Mouse (Mus musculus) layer of hippocampus, adult 8-10 months (tissue): ENCODE data around the gene Samd14. TPM values are rescaled to one million over a fixed set of nuclear protein-coding genes. Genes with fewer than 3 reads are reported as not detected.

Source experiments
- DNase-seq, 2 experiments: peaks; one replicate each; pipeline ENCODE4 v3.0.0; 2022; ENCODE audit warnings: low spot score in 2 of 2
- total RNA-seq, 4 experiments: library from RNA; stranded (reverse); gene quantifications; 2 replicates each; pipeline ENCODE4 v1.2.4; 2022

Samd14 gene
- total RNA-seq, 4 experiments from 2014 or later, result 33.9 to 40.0 (median 36.4) TPM

DNA sequence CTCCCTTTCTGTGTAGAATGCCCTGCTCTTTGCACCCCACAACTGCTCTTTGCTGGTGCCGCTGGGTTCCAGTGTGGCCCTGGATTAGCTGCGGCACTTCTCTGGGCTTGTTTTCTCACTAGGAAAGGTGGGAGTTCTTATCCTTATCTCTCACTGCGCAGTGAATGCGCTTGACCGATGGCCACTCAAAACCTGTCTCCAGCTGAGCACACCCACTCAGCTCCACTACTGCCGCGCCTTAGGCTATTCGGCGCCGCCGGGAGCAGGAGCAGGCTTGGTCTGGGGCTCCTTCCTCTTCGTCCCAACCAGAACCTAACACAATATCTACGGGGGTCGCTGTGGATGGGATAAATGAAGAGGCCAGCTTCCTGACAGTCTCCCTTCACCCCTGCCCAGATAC is 23.9 kb downstream of the Samd14 start:
- no peak for DNase-seq

DNA sequence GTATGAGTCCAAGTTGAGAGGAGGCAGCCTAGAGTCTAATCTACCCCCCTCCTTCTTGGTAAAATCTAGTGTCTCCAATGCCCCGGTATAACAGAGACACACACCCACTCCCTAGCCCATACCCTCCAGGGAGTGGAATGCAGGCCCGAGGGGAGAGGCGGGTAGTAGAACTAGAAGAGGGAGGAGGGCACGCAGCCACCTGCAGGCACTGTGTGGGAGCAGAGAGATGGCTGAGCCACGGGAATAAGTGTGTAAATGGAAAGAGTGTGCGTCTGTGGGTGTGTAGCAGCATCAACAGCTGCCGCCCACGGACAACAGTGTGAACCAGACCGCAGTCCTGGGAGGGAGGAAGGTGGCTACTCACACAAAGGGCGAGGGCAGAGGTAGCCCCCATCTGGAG is 25.2 kb downstream of the Samd14 start:
- DNase-seq, result no peak

DNA sequence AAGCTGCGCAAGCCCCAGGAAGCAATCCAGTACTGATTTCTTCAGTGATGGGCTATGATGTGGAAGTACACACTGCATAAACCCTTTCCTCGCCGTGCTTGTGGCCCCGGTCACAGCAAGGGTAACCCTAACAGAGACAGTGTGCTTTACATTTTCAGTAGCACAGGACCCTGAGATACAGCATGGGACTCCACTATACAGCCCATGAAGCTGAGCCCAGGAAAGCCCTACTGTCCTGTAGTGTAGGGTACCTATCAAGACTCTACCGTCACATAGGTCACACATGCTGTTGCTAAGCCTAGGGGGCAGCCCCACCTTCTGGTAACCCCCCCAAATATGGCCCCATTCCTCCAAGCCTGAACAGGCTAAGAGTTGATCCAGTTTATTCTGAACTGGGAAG is 26.8 kb downstream of the Samd14 start:
- no peak for DNase-seq

DNA sequence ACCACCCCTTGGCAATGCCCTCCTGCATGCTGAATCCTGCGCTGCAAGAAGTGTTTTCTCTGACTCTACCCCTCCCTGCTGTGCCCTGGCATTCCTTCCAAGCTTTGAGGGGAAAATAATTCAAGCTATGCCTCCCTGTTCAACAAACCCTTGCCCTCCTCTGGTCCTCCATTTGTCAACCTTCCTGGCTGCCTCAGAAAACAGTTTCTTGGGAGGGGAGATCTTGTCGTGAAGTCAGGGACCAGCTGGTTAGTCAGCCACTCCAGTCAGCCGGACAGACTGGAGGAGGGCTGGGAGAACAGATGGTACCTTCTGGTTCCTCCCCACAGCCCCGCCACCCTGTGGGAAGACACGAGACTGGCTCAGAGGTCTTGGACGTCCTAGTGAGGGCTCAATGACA is 27.6 kb downstream of the Samd14 start:
- DNase-seq, result no peak

DNA sequence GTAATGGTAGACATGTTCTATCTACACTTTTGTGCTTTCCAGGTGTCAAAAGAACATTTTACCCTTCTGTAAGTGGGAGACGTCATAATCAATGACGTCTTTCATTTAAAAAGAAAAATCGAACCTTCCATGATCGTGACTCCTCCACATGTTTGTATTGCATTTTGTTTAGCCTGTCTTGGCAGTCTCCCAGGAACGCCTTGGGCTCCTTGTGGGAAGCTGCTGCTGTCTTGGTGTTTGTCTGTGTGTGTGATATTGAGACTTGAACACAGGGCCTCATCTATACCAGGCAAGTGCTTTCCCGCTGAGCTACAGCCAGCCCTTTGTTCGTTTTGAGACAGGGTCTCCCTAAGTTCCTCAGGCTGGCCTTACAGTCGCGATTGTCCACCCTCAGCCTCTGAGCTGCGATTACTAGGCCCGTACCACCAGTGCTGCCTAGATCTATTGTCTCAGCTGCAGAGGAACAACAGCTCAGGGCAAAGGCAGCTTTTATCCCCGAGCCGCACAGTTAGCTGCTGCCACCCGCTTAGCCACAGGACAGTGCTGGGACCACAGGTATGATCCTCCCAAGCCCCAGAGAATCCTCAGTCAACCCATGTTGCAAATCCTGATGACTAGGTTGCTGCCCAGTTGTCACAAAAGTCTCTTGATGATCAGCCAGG is 28.6 kb downstream of the Samd14 start:
- DNase-seq, result no peak

DNA sequence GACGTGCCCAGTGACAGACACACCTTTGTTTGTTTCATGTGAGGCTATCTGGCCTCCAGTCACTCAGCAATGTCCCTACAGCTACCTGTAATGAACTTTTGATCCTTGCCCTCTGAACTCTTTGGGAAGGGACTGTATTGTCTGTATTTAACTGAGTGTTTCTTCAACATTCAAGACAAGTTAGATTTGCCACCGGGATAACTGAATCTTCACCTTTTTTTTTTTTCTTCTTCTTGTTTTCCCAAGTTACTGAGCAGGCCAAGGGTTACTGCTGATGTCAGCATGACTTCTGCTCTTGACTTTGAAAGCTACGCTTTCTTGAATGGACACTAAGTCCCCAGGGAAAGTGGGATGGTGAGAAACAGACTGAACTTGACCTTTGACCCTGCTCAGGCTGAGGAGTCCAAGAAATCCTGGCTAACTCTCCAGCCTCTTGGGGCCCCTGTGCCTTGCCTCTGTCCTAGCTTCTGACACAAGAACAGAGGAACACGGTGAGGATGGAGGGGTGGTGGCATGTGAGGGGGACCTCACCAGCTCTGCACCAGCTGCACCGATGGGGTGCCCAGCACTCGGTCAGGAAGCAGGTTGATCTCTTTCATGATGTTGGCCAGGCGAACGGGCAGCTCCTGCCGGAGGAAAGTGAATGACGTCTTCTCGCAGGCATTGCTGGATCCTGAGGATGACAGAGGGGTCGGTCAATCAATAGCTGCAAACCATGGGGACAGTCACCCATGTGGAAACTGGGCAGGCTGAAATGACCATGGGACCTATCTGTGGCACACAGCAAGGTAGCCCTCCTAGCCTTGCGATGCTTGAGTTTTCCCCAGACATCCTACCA is 29.4 kb downstream of the Samd14 start:
- no peak for DNase-seq

DNA sequence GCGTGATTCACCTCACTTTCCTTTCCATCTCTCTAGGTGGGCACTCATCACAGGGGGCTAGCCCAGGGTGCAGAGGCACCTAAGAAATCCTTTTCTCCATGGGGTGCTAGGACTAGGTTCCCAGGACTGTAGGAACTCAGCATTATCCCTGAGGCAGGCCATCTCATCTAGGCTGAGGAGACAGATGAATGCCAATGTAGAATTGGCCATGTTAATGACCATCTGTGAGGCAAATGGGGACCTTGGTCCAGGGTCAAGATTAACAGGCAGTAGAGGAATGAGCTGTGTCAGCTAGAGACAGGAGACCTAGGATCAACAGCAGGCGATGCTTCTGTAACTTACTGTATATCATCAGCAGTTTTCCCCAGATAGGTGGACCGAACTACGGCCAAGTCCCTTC is 30.1 kb downstream of the Samd14 start:
- DNase-seq, result no peak

DNA sequence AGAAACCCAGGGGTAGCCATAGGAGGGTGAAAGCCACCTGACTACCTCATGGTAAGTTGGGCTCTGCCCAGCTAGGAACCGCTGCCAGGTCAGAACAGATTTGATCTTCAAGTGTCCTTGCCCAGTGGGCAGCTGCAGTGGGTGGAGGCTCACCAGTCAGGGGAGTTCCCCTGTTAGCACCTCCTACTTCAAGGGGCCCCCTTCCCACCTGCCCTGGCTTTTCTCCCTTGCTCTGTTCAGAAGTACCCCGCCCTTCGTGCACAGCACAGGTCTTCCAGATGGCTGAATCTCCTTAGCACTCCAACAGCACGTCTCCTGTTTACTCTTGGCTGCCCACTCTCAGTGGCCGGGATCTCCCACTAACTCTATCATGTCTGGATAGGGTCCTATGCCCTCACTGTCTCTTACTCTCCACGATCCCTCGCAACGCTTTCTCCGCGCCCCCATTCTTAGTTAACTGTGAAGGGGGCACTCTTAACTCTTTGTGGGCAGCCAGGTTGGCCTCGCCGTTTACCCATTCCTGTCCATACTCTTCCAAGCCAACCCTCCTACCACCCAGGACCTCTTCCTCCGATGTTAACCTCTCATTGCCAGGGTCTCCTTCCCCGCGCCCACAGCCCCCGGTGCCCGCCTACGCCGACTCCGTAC is 30.9 kb downstream of the Samd14 start:
- peak; percentile 52 to 73 for DNase-seq

DNA sequence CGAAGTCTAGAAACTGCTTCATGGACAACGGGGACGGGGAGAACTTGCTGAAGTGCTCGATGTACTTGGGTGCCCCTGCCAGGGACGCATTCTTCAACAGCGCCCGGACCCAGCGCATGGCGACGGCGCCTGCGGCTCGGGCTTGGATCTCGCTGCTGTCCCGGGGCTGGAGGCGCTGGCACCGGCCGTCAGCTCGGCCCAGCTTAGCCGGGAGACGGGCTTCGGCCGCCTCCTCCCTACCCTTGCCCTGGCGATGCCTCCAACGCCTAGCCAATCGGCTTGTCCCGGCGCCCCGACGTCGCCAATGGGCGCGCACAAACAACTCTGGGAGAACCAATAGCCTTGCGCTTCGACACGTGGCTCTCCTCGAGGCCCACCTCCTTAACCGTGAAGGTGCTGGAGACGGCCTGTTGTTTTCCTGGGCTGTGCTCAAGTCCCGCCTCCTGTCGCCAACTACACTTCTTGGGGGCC is 31.5 kb downstream of the Samd14 start, which contains the start of gene Pdk2:
Gene Pdk2, minus strand, starts transcription at position 216 of the 471 bp plus-strand sequence.
- peak; percentile 98 for DNase-seq

DNA sequence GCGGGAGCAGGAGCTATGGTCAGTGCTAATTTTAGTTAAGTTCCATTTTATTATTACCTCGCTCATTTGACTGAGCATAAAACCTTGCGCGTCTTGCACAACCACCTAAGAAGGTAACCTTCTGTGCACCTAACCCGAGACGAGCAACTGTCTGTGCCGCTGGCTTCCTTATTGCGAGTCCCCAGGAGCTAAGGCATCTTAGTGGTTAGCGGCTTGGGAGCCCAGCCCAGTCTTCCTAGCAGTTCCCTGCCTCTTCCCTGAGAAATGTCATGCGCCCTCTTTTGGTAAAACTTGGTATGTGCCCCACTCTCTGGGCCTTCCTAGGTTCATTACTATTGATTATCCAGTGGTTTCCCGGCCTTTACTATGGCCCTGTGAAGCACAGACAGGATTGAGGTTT is 32.4 kb downstream of the Samd14 start:
- DNase-seq, result peak; percentile 70 to 88

DNA sequence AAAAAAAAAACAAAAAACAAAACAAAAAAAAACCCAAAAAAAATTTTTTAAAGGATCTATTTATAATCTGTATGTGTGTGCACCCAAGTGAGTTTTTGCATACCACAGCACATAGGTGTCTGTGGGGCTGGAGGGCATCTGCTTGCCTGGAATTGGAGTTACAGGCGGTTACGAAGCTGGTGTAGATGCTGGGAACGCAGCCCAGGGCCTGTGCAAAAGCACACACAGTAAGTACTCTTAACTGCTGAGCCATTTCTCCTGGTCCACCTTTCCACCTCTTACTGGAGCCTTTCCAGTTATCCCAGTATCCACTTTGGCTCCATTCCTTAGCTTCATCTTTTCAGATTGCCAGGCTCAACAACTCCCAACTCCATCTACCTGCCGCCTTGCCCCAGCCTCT is 33.4 kb downstream of the Samd14 start:
- DNase-seq, result no peak

DNA sequence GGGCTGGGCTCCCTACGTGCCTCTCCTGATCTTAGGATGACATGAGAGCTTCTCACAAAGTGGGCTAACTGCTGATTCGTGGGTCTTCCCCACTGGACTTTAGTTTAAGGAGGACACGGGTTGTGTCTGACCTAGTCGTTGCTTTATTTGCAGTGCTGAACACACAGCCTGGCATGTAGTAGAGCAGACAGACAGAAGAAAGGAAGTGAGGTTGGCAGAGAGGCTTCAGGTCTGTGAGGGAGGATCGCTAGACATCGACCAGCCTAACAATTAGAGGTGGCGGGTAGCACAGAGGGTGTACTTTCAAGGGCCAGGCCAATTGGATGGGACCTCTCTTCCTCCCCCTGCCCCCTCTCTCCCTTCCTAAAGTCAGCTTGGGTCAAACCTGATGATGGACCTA is 33.9 kb downstream of the Samd14 start:
- DNase-seq, result no peak

DNA sequence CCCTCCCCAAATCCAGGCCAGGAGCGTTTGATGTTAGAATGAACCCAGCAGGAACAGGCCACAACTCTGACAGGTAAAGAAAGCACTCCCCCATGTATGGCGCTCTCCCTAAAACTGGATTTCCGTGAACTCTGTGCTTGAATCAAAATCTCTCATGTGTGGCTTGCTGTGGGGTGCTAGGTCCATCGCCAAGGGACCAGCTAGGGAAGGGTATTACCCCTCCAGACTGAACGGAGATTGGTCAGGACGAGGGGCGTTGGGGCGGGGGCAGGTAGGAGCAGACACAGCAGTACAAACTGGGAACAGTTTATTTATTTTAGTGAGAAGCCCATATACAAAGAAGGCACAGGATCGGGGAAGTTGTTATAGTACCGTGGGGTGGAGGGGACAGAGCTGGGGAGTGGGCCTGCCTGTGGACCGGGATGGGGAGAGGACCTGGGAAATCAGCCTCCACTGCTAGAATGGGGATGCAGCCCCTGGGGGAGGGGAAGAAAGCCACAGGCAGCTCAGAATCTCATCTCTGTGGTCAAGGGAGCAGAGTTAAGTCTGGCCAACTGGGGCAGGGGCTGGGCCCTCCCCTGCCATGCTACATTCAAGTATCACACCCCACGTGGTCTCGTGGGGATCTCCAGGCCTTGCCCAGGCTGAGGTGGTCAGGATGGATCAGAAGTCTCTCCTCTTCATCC is 34.6 kb downstream of the Samd14 start:
- no peak for DNase-seq

DNA sequence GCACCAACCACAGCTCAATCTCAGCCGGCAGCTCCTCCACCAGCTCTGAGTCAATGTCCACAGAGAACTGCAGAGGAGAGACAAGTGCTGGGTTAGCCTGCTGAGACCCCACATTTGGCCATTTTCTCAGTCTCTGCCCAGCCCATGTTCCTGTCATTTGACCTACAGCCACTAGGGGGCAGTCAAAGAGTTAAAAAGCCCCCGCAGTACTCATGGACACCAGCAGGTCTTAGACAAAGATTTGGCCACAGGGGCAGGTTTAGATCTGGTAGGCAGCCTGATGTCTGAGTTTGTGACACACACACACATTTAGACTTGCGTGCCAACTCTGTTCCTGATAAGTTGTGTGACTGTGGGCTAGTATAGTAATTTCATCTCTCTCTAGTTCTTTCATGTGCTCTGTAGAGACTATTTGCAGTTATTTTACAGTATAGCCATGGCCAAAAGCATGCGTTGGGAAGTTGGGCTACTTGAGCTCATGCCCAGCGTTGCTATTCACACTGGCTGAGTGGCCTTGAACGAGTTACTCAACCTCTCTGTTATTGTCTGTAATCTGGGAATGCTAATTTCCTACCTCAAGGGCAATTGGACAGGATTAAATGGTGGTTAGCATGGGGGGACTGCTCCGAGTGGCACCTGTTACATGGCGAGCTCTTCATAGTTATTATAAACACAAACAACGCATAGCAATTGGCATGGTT is 37.5 kb downstream of the Samd14 start:
- peak in 1 of 2 experiments; percentile 57 for DNase-seq

DNA sequence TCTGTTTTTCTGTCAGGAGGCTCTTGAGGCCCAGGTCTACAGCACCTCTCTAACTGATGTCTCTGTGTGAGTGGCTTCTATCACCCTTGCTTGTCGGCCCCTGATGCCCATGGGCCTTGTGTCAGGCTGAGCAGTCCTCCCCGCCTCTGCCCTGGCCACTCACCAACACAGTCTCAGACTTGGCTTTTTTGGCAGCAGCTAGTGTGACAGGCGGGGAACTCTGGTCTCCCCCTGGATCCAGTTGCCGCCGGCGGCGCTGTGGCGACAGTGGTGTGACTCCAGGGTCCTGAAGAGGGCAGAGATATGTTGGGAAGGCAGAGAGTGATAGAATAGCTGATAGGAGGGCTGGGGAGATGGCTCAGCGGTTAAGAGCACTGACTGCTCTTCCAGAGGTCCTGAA is 43.4 kb downstream of the Samd14 start:
- DNase-seq, result no peak

DNA sequence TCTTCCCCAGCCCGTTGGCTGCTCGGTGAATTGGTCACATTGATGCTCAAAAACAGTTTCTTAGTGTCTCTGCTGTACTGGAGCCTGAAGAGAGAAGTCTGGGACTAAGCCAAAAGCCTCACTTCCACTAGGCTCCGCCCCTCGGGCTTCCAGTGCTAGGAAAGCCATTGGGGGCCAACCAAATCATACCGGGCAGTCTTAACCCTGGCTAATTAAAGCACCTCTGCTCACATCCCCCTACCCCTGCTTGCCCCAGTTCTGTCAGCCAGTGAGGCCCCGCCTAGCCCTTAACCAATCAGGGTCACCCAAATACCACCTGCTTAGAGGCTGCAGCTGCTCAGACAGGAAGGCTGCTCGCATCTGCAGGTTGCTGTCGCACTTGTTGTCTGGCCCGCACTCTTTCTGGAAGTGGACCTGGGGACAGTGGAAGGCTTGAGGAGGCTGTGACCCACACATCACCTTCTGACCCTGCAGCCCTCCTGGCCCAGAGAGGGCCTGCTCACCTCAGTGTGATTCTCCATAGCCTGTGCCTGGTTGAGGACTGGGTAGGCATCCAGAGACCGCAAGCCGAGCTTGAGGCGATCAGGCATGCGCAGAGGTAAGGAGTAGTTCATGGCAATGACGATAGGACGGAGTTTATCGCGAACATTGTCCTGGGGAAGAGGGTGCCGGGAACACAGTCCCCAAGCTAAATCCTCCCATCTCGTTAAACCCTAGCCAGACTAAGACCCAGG is 47.3 kb downstream of the Samd14 start:
- DNase-seq, result no peak

DNA sequence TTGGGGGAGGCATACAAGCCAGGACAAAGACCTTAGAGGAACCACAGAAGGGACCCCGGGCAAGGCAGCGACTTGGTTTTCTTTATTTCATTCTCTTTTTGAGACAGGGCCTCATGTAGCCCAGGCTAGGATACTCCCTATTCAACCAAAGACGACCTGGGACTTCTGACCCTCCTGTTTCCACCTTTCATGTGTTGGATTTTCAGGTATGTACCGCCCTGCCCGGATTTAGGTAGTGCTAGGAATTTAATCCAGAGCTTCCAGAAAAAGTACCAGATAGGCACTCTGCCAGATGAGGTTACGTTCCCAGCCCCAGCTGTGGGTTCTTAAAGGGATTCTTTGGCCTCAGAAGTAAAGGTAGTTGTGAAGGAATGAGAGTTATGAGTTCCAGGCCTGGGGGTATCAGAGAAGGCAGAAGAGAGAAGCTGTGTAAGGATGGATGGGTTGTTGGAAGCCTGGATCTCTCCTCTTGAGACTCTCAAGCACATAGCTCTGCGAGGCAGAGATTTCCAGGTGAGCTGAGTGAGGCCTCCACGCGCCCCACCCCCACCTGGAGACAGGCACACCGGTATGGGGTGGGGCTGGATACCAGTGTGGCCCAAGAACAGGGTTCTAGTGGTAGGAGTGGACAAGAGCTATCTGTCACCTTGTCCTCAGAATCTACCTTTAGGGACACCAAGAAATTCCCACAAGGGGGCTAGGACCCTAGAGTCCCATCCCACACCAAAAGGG is 59.7 kb downstream of the Samd14 start:
- no peak for DNase-seq

DNA sequence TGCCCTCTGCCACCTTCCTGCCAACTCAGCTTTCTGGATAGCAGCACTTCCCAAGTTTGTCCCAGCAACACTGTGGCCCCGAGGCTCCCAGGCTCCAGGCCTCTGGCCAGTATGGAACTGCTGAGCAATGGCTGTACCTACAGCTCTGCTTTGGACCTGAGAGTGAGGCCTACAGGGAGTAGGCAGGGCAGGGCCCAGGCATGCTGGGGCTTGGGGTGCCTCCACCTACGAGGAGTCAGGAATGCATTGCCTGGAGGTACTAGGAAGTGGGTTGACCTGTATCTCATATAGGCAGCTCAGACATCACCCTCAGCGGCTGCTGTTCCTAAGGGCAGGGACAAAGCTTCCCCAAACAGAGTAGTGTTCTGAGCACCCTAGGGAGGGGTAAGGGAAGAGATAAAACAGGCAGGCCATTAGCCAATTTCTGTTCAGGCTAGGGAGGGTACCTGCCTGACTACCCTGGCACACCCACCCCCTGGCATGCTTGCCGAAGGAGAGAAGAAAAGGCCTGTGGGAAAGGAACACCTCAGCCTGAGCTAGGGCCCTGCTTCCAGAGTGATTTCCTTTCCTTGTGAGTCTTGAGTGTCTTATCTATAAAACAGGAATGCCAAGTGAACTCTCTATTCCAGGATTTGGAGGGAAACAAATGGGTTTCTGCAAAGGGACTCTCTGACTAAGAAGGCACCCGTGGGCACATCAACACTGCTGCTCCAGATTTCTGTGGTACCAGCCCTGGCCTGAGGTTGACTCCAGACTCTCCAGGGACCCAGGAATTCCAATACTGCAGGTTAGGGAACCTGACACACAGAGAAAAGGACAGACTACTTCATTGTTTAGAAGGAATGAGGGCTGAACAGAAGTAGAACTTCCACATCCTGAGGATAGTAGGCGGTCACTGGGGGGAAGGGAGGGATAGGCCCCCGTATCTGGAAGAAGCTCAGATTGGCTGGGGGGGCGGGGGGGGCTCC is 60.7 kb downstream of the Samd14 start:
- no peak for DNase-seq
